Mouse (Mus musculus) embryonic facial prominence, embryonic 14.5 days (tissue): ENCODE data around the gene Synpo2l. TPM values are rescaled to one million over a fixed set of nuclear protein-coding genes. Genes with fewer than 3 reads are reported as not detected.

Experiments
- ATAC-seq: fragments of 200-750 bp; cut with Nextera tagmentation; 2 replicates; pipeline ENCODE4 v1.8.0; 2017; ENCODE audit warnings: low read depth, moderate number of reproducible peaks, moderate TSS enrichment
- DNase-seq: peaks from one replicate; pipeline ENCODE4 v3.0.0-alpha.2; 2015; ENCODE audit warnings: low spot score
- H3K27ac ChIP-seq: fragments of 300-500 bp; sonication (generic); replicated peaks from 2 replicates; pipeline ENCODE4 v1.5.1; 2014; ENCODE audit warnings: low read depth, mild to moderate bottlenecking, low read length, moderate library complexity
- H3K27me3 ChIP-seq: fragments of 300-500 bp; sonication (generic); replicated peaks from 2 replicates; pipeline ENCODE4 v1.6.1; 2014; ENCODE audit warnings: low read length; ENCODE audit not compliant: control insufficient read depth, insufficient read depth
- H3K36me3 ChIP-seq: fragments of 300-500 bp; sonication (generic); 2 replicates; pipeline ENCODE4 v1.6.1; 2014; ENCODE audit warnings: low read length, mixed read lengths; ENCODE audit not compliant: control insufficient read depth, insufficient read depth
- H3K4me1 ChIP-seq: fragments of 300-500 bp; sonication (generic); 2 replicates; pipeline ENCODE4 v1.6.1; 2014; ENCODE audit warnings: antibody characterized with exemption, low read length; ENCODE audit not compliant: control insufficient read depth, insufficient read depth
- H3K4me2 ChIP-seq: fragments of 300-500 bp; sonication (generic); 2 replicates; pipeline ENCODE4 v1.6.1; 2014; ENCODE audit warnings: low read depth, mild to moderate bottlenecking, low read length, moderate library complexity, mixed read lengths
- H3K4me3 ChIP-seq: fragments of 300-500 bp; sonication (generic); 2 replicates; pipeline ENCODE4 v1.5.1; 2014; ENCODE audit warnings: low read depth, mild to moderate bottlenecking, low read length
- H3K9ac ChIP-seq: fragments of 300-500 bp; sonication (generic); 2 replicates; pipeline ENCODE4 v1.6.1; 2014; ENCODE audit warnings: low read depth, mild to moderate bottlenecking, low read length, moderate library complexity, mixed read lengths
- H3K9me3 ChIP-seq: fragments of 300-500 bp; sonication (generic); 2 replicates; pipeline ENCODE4 v1.6.1; 2016; ENCODE audit warnings: low read length; ENCODE audit not compliant: control insufficient read depth
- WGBS: fragments of 180-500 bp; shearing (Covaris S2); extraction: QIAGEN DNeasy Blood & Tissue Kit; methylation state at CpG from one replicate; pipeline ENCODE4 v1.1.7; 2014; 5-methylcytosine and 5-hydroxymethylcytosine counted together
- polyA plus RNA-seq: library from polyadenylated mRNA; unstranded; fragments of >200 nt; fragmentation: Nextera tagmentation; extraction: Ambion mirVana; gene quantifications from 2 replicates; pipeline ENCODE4 v1.2.1, GENCODE M21; 2014

Synpo2l gene
- polyA plus RNA-seq, 1 experiment from 2014 or later: 52.2 TPM

- no peaks in the 10 kb centered on the region; the same call in 1 of the 2 replicates for H3K27me3 ChIP-seq
- 0 out of 2 replicates have a peak, but pooled peaks cover 5% of the 10 kb centered on the region for H3K4me1 ChIP-seq
- no peak overlapping the region for H3K27ac ChIP-seq
- no peaks in the 10 kb centered on the region for H3K36me3 ChIP-seq
- H3K9ac ChIP-seq: no peak overlapping the region
- ATAC-seq (no peak), DNase-seq (peak; percentile 65)
- no peak overlapping the region for H3K4me2 ChIP-seq
- no peak overlapping the region for H3K4me3 ChIP-seq
- H3K9me3 ChIP-seq: no peaks in the 10 kb centered on the region
Measured at GRCm38 (mm10) chr14:20658326-20658725, 9.8 kb downstream of the Synpo2l start.

GRCm38 (mm10) chr14:20656361-20656760, 11.8 kb downstream of the Synpo2l start, which contains the start of gene Myoz1:
TSS of gene Myoz1 (minus strand) at chr14:20656540.
- H3K36me3 ChIP-seq: no peaks in the 10 kb centered on the region
- DNase-seq: no peak
- H3K9ac ChIP-seq: no peak within 1 kb of the TSS
- no peaks in the 10 kb centered on the region for H3K9me3 ChIP-seq
- WGBS: 31% methylated on average over 11 of the region's 11 CpGs
- no peaks in the 10 kb centered on the region for H3K27me3 ChIP-seq
- H3K4me1 ChIP-seq: no peaks in the 10 kb centered on the region
- H3K4me2 ChIP-seq: no peak within 1 kb of the TSS
- no peak within 1 kb of the TSS for H3K4me3 ChIP-seq
- no peak within 1 kb of the TSS for H3K27ac ChIP-seq
- no peak for ATAC-seq

GRCm38 (mm10) chr14:20655731-20656130, 12.4 kb downstream of the Synpo2l start:
- H3K4me3 ChIP-seq: no peak overlapping the region
- no peak overlapping the region for H3K27ac ChIP-seq
- H3K4me1 ChIP-seq: no peaks in the 10 kb centered on the region
- no peaks in the 10 kb centered on the region for H3K36me3 ChIP-seq
- DNase-seq: no peak
- no peak overlapping the region for H3K9ac ChIP-seq
- no peak for ATAC-seq
- no peak overlapping the region for H3K4me2 ChIP-seq
- no peaks in the 10 kb centered on the region for H3K27me3 ChIP-seq
- no peaks in the 10 kb centered on the region for H3K9me3 ChIP-seq
- WGBS: 62% methylated on average over 9 of the region's 9 CpGs

- H3K4me1 ChIP-seq: no peaks in the 10 kb centered on the region
- DNase-seq: no peak
- no peaks in the 10 kb centered on the region for H3K36me3 ChIP-seq
- H3K9ac ChIP-seq: no peak overlapping the region
- H3K27ac ChIP-seq: no peak overlapping the region
- H3K9me3 ChIP-seq: no peaks in the 10 kb centered on the region
- no peak overlapping the region for H3K4me2 ChIP-seq
- no peak for ATAC-seq
- WGBS: 77% methylated on average over 9 of the region's 9 CpGs
- H3K4me3 ChIP-seq: no peak overlapping the region
- H3K27me3 ChIP-seq: no peaks in the 10 kb centered on the region
Measured at GRCm38 (mm10) chr14:20654690-20655421, 13.3 kb downstream of the Synpo2l start.

GRCm38 (mm10) chr14:20651722-20652256, 16.4 kb downstream of the Synpo2l start:
- no peaks in the 10 kb centered on the region for H3K36me3 ChIP-seq
- no peaks in the 10 kb centered on the region for H3K4me1 ChIP-seq
- H3K9ac ChIP-seq: no peak overlapping the region
- WGBS: 65% methylated on average over 4 of the region's 4 CpGs
- ATAC-seq (no peak), DNase-seq (no peak)
- H3K4me2 ChIP-seq: no peak overlapping the region
- no peaks in the 10 kb centered on the region for H3K27me3 ChIP-seq
- no peaks in the 10 kb centered on the region for H3K9me3 ChIP-seq
- no peak overlapping the region for H3K4me3 ChIP-seq
- no peak overlapping the region for H3K27ac ChIP-seq

- Histone ChIP-seq H3K27ac (no peak overlapping the region), H3K4me3 (no peak overlapping the region), H3K4me2 (no peak overlapping the region), H3K9me3 (no peaks in the 10 kb centered on the region), H3K27me3 (no peaks in the 10 kb centered on the region), H3K4me1 (no peaks in the 10 kb centered on the region), H3K9ac (no peak overlapping the region), H3K36me3 (no peaks in the 10 kb centered on the region)
- 69% methylated on average over 2 of the region's 2 CpGs for WGBS
- ATAC-seq: no peak
- no peak for DNase-seq
Measured at GRCm38 (mm10) chr14:20651000-20651399, 17.2 kb downstream of the Synpo2l start.

GRCm38 (mm10) chr14:20646381-20646780, 21.8 kb downstream of the Synpo2l start:
- Histone ChIP-seq H3K9me3 (no peaks in the 10 kb centered on the region), H3K27me3 (no peaks in the 10 kb centered on the region), H3K36me3 (no peaks in the 10 kb centered on the region), H3K9ac (no peak overlapping the region), H3K27ac (no peak overlapping the region), H3K4me3 (no peak overlapping the region), H3K4me2 (no peak overlapping the region), H3K4me1 (peaks cover 6% of the 10 kb centered on the region)
- DNase-seq (no peak), ATAC-seq (no peak)

GRCm38 (mm10) chr14:20645547-20645946, 22.6 kb downstream of the Synpo2l start:
- DNase-seq: no peak
- 42% methylated on average over 3 of the region's 3 CpGs for WGBS
- H3K4me1 ChIP-seq: peaks cover 6% of the 10 kb centered on the region
- no peaks in the 10 kb centered on the region for H3K27me3 ChIP-seq
- H3K9me3 ChIP-seq: no peaks in the 10 kb centered on the region
- no peak overlapping the region for H3K27ac ChIP-seq
- H3K4me3 ChIP-seq: no peak overlapping the region
- no peak overlapping the region for H3K9ac ChIP-seq
- no peak for ATAC-seq
- H3K4me2 ChIP-seq: no peak overlapping the region
- no peaks in the 10 kb centered on the region for H3K36me3 ChIP-seq

GRCm38 (mm10) chr14:20641438-20641875, 26.7 kb downstream of the Synpo2l start:
- H3K4me1 ChIP-seq: peaks cover 6% of the 10 kb centered on the region
- no peaks in the 10 kb centered on the region for H3K36me3 ChIP-seq
- H3K27ac ChIP-seq: peak overlapping the region; percentile 96
- no peak for ATAC-seq
- WGBS: 15% methylated on average over 10 of the region's 10 CpGs
- H3K27me3 ChIP-seq: no peaks in the 10 kb centered on the region; the same call in 1 of the 2 replicates
- H3K9me3 ChIP-seq: no peaks in the 10 kb centered on the region
- H3K4me2 ChIP-seq: peak overlapping the region; percentile 91
- no peak for DNase-seq
- peak overlapping the region; percentile 84 for H3K4me3 ChIP-seq
- H3K9ac ChIP-seq: peak overlapping the region; percentile 96
